Mouse (Mus musculus) liver, postnatal 0 days (tissue): Measurements from ENCODE around the gene Dcpp3. TPM values are rescaled to one million over a fixed set of nuclear protein-coding genes. Genes with fewer than 3 reads are reported as not detected.
"Not testable (repeated sequence)": the region's sequence is repeated elsewhere in the genome, so short reads cannot be mapped to it uniquely, and the experiment has no call there.

ENCODE experiments used
- ATAC-seq: fragments of 200-750 bp; cut with Nextera tagmentation; 2 replicates; pipeline ENCODE4 v1.8.0; 2017; ENCODE audit warnings: mild to moderate bottlenecking, moderate library complexity
- DNase-seq: peaks from one replicate; pipeline ENCODE4 v3.0.0-alpha.2; 2016
- H3K27ac ChIP-seq: fragments of 300-500 bp; sonication (generic); 2 replicates; pipeline ENCODE4 v1.5.1; 2014; ENCODE audit warnings: antibody characterized with exemption, moderate library complexity, mild to moderate bottlenecking, low read depth
- H3K27me3 ChIP-seq: fragments of 300-500 bp; sonication (generic); 2 replicates; pipeline ENCODE4 v1.6.1; 2014; ENCODE audit warnings: low read length, control low read depth, mixed read lengths; ENCODE audit not compliant: insufficient read depth
- H3K36me3 ChIP-seq: fragments of 300-500 bp; sonication (generic); replicated peaks from 2 replicates; pipeline ENCODE4 v1.6.1; 2014; ENCODE audit warnings: mild to moderate bottlenecking, control low read depth, low read length, moderate library complexity, mixed read lengths; ENCODE audit not compliant: insufficient read depth
- H3K4me1 ChIP-seq: fragments of 300-500 bp; sonication (generic); 2 replicates; pipeline ENCODE4 v1.6.1; 2014; ENCODE audit warnings: antibody characterized with exemption, mild to moderate bottlenecking, control low read depth; ENCODE audit not compliant: insufficient read depth
- H3K4me2 ChIP-seq: fragments of 300-500 bp; sonication (generic); 2 replicates; pipeline ENCODE4 v1.6.1; 2014; ENCODE audit warnings: low read depth, mild to moderate bottlenecking, low read length, moderate library complexity, mixed read lengths
- H3K4me3 ChIP-seq: fragments of 300-500 bp; sonication (generic); 2 replicates; pipeline ENCODE4 v1.5.1; 2014; ENCODE audit warnings: low read depth, low read length
- H3K9ac ChIP-seq: fragments of 300-500 bp; sonication (generic); replicated peaks from 2 replicates; pipeline ENCODE4 v1.6.1; 2014; ENCODE audit warnings: mild to moderate bottlenecking, moderate library complexity
- H3K9me3 ChIP-seq: fragments of 300-500 bp; sonication (generic); 2 replicates; pipeline ENCODE4 v1.6.1; 2016; ENCODE audit warnings: mild to moderate bottlenecking, control low read depth, low read length, mixed read lengths
- CTCF ChIP-seq: sonication (generic); IDR thresholded peaks from 2 replicates; pipeline ENCODE4 v1.5.1; 2016; ENCODE audit warnings: antibody characterized with exemption, low read depth
- EP300 ChIP-seq: IDR thresholded peaks from 2 replicates; pipeline ENCODE4 v1.6.1; 2016; ENCODE audit warnings: antibody characterized with exemption, low read depth, mild to moderate bottlenecking
- WGBS: fragments of 180-500 bp; shearing (Covaris S2); extraction: QIAGEN DNeasy Blood & Tissue Kit; methylation state at CpG from one replicate; pipeline ENCODE4 v1.1.7; 2014; ENCODE audit not compliant: insufficient replicate concordance; 5-methylcytosine and 5-hydroxymethylcytosine counted together
- polyA plus RNA-seq: library from polyadenylated mRNA; unstranded; fragments of >200 nt; fragmentation: Nextera tagmentation; extraction: Ambion mirVana; gene quantifications from 2 replicates; pipeline ENCODE4 v1.2.1, GENCODE M21; 2015

Dcpp3 gene
- polyA plus RNA-seq: not detected in 2 replicates

GRCm38 (mm10) chr17:23917158-23917557 is at the start of gene Dcpp3:
Gene Dcpp3 (plus strand): TSS chr17:23917458.
- ATAC-seq, H3K4me3 ChIP-seq, H3K9me3 ChIP-seq, H3K27ac ChIP-seq, DNase-seq, H3K27me3 ChIP-seq, H3K4me2 ChIP-seq, H3K4me1 ChIP-seq, H3K9ac ChIP-seq, H3K36me3 ChIP-seq: not testable (repeated sequence)
- WGBS: 40% methylated on average over 4 of the region's 4 CpGs

GRCm38 (mm10) chr17:23867756-23868155 is 49.5 kb upstream of the Dcpp3 start, which contains the start of gene Prss21:
Gene Prss21 (plus strand): TSS chr17:23868056.
- 87% methylated on average over 15 of the region's 15 CpGs for WGBS

GRCm38 (mm10) chr17:23868513-23868912 is 48.7 kb upstream of the Dcpp3 start:
- Histone ChIP-seq H3K27me3 (no peaks in the 10 kb centered on the region), H3K9ac (no peak overlapping the region), H3K27ac (no peak overlapping the region), H3K36me3 (no peaks in the 10 kb centered on the region), H3K4me1 (no peaks in the 10 kb centered on the region), H3K9me3 (no peaks in the 10 kb centered on the region), H3K4me3 (no peak overlapping the region), H3K4me2 (no peak overlapping the region)
- peak; percentile 49 for DNase-seq
- WGBS: 73% methylated on average over 11 of the region's 11 CpGs
- TF ChIP-seq CTCF (no peak), EP300 (no peak)
- no peak for ATAC-seq

More at GRCm38 (mm10) chr17:23867756-23868155, 49.5 kb upstream of the Dcpp3 start, which contains the start of gene Prss21:
- DNase-seq (no peak), ATAC-seq (no peak)
- no peak within 1 kb of the TSS for H3K9ac ChIP-seq
- H3K4me3 ChIP-seq: no peak within 1 kb of the TSS
- no peaks in the 10 kb centered on the region for H3K9me3 ChIP-seq
- no peak within 1 kb of the TSS for H3K4me2 ChIP-seq
- H3K27ac ChIP-seq: no peak within 1 kb of the TSS
- H3K36me3 ChIP-seq: no peaks in the 10 kb centered on the region
- TF ChIP-seq CTCF: no peak
- no peak for TF ChIP-seq EP300
- H3K27me3 ChIP-seq: no peaks in the 10 kb centered on the region
- H3K4me1 ChIP-seq: no peaks in the 10 kb centered on the region

GRCm38 (mm10) chr17:23873884-23874856 is 43.1 kb upstream of the Dcpp3 start:
- Histone ChIP-seq H3K36me3 (no peaks in the 10 kb centered on the region), H3K4me2 (no peak overlapping the region), H3K9ac (no peak overlapping the region), H3K4me3 (no peak overlapping the region), H3K27me3 (no peaks in the 10 kb centered on the region), H3K9me3 (no peaks in the 10 kb centered on the region), H3K27ac (no peak overlapping the region), H3K4me1 (no peaks in the 10 kb centered on the region)
- ATAC-seq (peak; percentile 58; the same call in 1 of the 2 replicates), DNase-seq (peak; percentile 51)
- TF ChIP-seq CTCF: peak; percentile 84
- no peak for TF ChIP-seq EP300
- 45% methylated on average over 8 of the region's 8 CpGs for WGBS

- no peaks in the 10 kb centered on the region for H3K4me1 ChIP-seq
- H3K27me3 ChIP-seq: no peaks in the 10 kb centered on the region
- H3K9me3 ChIP-seq: no peaks in the 10 kb centered on the region
- no peak overlapping the region for H3K9ac ChIP-seq
- H3K4me2 ChIP-seq: no peak overlapping the region
- no peak overlapping the region for H3K4me3 ChIP-seq
- no peak for DNase-seq
- 45% methylated on average over 3 of the region's 3 CpGs for WGBS
- H3K27ac ChIP-seq: no peak overlapping the region
- no peak for ATAC-seq
- no peaks in the 10 kb centered on the region for H3K36me3 ChIP-seq
- TF ChIP-seq CTCF (no peak), EP300 (no peak)
Observed at GRCm38 (mm10) chr17:23876741-23877140, 40.5 kb upstream of the Dcpp3 start.

- H3K27ac ChIP-seq: no peak overlapping the region
- no peak overlapping the region for H3K4me2 ChIP-seq
- no peaks in the 10 kb centered on the region for H3K27me3 ChIP-seq
- DNase-seq: no peak
- H3K9ac ChIP-seq: no peak overlapping the region
- H3K36me3 ChIP-seq: no peaks in the 10 kb centered on the region
- H3K9me3 ChIP-seq: no peaks in the 10 kb centered on the region
- no peak for TF ChIP-seq EP300
- no peak for TF ChIP-seq CTCF
- no peak for ATAC-seq
- no peak overlapping the region for H3K4me3 ChIP-seq
- 88% methylated on average over 2 of the region's 2 CpGs for whole genome bisulfite sequencing
- H3K4me1 ChIP-seq: no peaks in the 10 kb centered on the region
Observed at GRCm38 (mm10) chr17:23877166-23877565, 40.1 kb upstream of the Dcpp3 start.

GRCm38 (mm10) chr17:23880576-23880975 is 36.7 kb upstream of the Dcpp3 start, which contains the start of the genes Dcpp1 and Dcpp2:
Gene Dcpp1 (plus strand): TSS chr17:23880876.
Gene Dcpp2 (plus strand): TSS chr17:23880880.
- 51% methylated on average over 4 of the region's 4 CpGs for WGBS
- not testable (repeated sequence) for H3K36me3 ChIP-seq, H3K27ac ChIP-seq, H3K4me2 ChIP-seq, H3K4me3 ChIP-seq, H3K9me3 ChIP-seq, ATAC-seq, H3K27me3 ChIP-seq, H3K9ac ChIP-seq, H3K4me1 ChIP-seq, DNase-seq
